Comparison of ENCODE assay signal across 9 mouse cellular contexts in the genomic region with DNA sequence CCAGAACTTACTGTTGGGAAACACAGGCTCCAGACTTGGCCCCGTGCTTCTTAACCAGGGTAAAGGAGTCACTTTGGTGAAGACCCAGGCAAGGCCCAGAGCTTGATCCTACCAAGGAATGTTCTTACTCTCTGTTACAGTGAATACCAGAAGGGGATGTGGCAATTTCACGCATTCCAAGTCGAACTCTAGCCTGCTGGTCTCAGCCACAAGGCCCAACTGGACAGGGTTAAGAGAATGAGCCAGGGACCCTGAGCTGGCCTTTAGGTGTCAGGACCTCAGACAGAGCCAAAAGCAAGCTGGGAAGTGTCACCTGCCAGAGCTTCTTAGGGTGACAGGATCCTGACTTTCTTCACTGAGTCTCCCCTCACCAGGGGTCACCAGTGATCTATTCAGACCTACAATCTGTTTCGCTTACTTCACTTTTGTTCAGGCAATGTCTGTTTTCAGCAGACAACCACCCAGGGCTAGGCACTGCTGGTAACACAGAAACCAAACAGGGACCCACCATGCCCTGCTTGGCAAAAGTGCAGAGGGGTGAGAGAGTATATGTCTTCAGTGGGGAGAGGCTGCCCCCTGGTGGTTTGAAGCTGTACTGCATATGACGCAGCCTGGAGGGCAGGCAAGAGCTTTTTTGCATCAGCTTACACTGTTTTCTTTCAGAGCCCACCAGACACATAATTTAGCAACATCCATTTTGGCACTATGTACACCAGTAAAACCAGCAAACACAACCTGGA.
DNase-seq lines count a peak whose midpoint lies in the region; ATAC-seq and TF ChIP-seq lines count a peak whose summit lies in the region.
"Had no signal": no experiment of that assay in that cellular context is flagged by ENCODE, and none has a peak within 500 bp of the region (broad histone marks: within the 10 kb centered on the region; RNA-seq: fewer than 3 reads in every experiment).

No protein-coding gene starts in this region.

- TF ChIP-seq CTCF in G1E (IDR thresholded peaks at IDR 0.05; ENCODE audit: low read depth, low read length), result 0 out of 2 replicates have a peak, but pooled peaks have one; percentile 11

- no peaks in the 10 kb centered on the region for H3K4me1 ChIP-seq in G1E (ENCODE audit: insufficient read depth, low read depth, low read length)
- H3K4me1 ChIP-seq: megakaryocyte, embryonic 14.5 days had no signal

- no peak overlapping the region for H3K4me3 ChIP-seq in G1E (ENCODE audit: low read depth, low read length)
- H3K4me3 ChIP-seq: megakaryocyte, embryonic 14.5 days had no signal

- H3K27me3 ChIP-seq in G1E (ENCODE audit: insufficient read depth, low read length), result no peaks in the 10 kb centered on the region

- DNase-seq in G1E (ENCODE audit: low spot score), result no peak
- peak; percentile 84 for DNase-seq in adrenal gland, postnatal 25 days
- peak; percentile 86 for DNase-seq in embryo, embryonic 9.5 days (ENCODE audit: extremely low spot score)
- peak; percentile 22 to 26 for DNase-seq in heart, adult 9 months (ENCODE audit: low spot score in 2 of 2)
- peak; percentile 90 to 91 for DNase-seq in layer of hippocampus, postnatal 10 days (ENCODE audit: low spot score in 2 of 2)
- DNase-seq in lung, postnatal 36 days, result peak; percentile 83
- peak; percentile 35 to 44 for DNase-seq in right cerebral cortex, postnatal 36 days (ENCODE audit: low spot score in 2 of 2)
- peak; percentile 44 to 85 for DNase-seq in urinary bladder, postnatal 4 days (ENCODE audit: low spot score in 2 of 2)

- no peaks in the 10 kb centered on the region for H3K36me3 ChIP-seq in G1E (replicated peaks)

- no peak for ATAC-seq in G1E (ENCODE audit: extremely low read depth, insufficient number of reproducible peaks, low FRiP score, poor library complexity, severe bottlenecking)

- H3K9me3 ChIP-seq in G1E (replicated peaks), result peaks cover 73% of the 10 kb centered on the region
- H3K9me3 ChIP-seq: megakaryocyte, embryonic 14.5 days had no signal
